Mouse (Mus musculus) cortical plate, adult 2 months (tissue): ENCODE results near the gene Atf3.

Experiments
- CTCF ChIP-seq: fragments of 200-500 bp; IDR thresholded peaks from 2 replicates; pipeline ENCODE4 v1.5.1; 2011; ENCODE audit warnings: mild to moderate bottlenecking, control low read depth, low read length; ENCODE audit not compliant: insufficient read depth; ENCODE audit errors: extremely low read depth
- POLR2A ChIP-seq: fragments of 200-500 bp; IDR thresholded peaks from 2 replicates; pipeline ENCODE4 v1.6.1; 2011; ENCODE audit warnings: mild to moderate bottlenecking, low read length, control low read depth; ENCODE audit not compliant: insufficient read depth; ENCODE audit errors: extremely low read depth

- TF ChIP-seq CTCF (no peak), POLR2A (no peak)
Observed at GRCm38 (mm10) chr1:191138436-191138835, 79.4 kb downstream of the Atf3 start.
